Mouse (Mus musculus): ENCODE data around the gene Scgb2b2.

Scgb2b2 gene

GRCm38 (mm10) chr7:31290208-31290607 lies at the start of gene Scgb2b2:
TSS of gene Scgb2b2 (plus strand) at chr7:31290508.
- DNase-seq = no peak

- no peak for DNase-seq
These were observed 1.4 kb downstream of the Scgb2b2 start, which contains the start of gene Scgb1b2 for GRCm38 (mm10) chr7:31291721-31292120. TSS of gene Scgb1b2 (minus strand) at chr7:31291821.

Measured in lung, postnatal 36 days (tissue).